Mouse (Mus musculus) ES-E14 (cell line): Measurements from ENCODE around the gene Cmc4. TPM values are rescaled to one million over a fixed set of nuclear protein-coding genes. Genes with fewer than 3 reads are reported as not detected.
A peak's percentile ranks its signal among the peaks of the same experiment; 100 is the strongest.

ENCODE experiments used
- DNase-seq: peaks from one replicate; pipeline ENCODE4 v3.0.0-alpha.2; 2013; ENCODE audit warnings: low read depth, low spot score
- H3K27ac ChIP-seq: 2 replicates; pipeline ENCODE4 v1.5.1; 2012; ENCODE audit warnings: low read depth, mild to moderate bottlenecking, low read length, moderate library complexity, mixed read lengths; ENCODE audit not compliant: poor library complexity, insufficient read depth, severe bottlenecking
- H3K36me3 ChIP-seq: 2 replicates; pipeline ENCODE4 v1.6.1; 2012; ENCODE audit warnings: mild to moderate bottlenecking, low read length, moderate library complexity, mixed read lengths; ENCODE audit not compliant: control insufficient read depth, poor library complexity, insufficient read depth, severe bottlenecking
- H3K4me1 ChIP-seq, 2 experiments: fragments of 150-350 bp in 1 of 2; sonication (generic) in 1 of 2; 2 replicates each; pipeline ENCODE4 v1.6.1; 2012; ENCODE audit warnings: low read length in 2 of 2, mild to moderate bottlenecking in 1 of 2, mixed read lengths in 1 of 2; ENCODE audit not compliant: control insufficient read depth in 2 of 2, insufficient read depth in 2 of 2, poor library complexity in 1 of 2
- H3K4me3 ChIP-seq, 2 experiments: fragments of 150-350 bp in 1 of 2; sonication (generic) in 1 of 2; 2 replicates each; pipeline ENCODE4 v1.5.1; 2012; ENCODE audit warnings: low read length in 2 of 2, low read depth in 1 of 2, mild to moderate bottlenecking in 1 of 2, mixed read lengths in 1 of 2; ENCODE audit not compliant: insufficient read depth in 1 of 2, poor library complexity in 1 of 2, severe bottlenecking in 1 of 2
- H3K9ac ChIP-seq: 2 replicates; pipeline ENCODE4 v1.6.1; 2012; ENCODE audit warnings: low read depth, mild to moderate bottlenecking, low read length, mixed read lengths; ENCODE audit not compliant: poor library complexity, insufficient read depth, severe bottlenecking
- H3K9me3 ChIP-seq: fragments of 150-350 bp; sonication (generic); 2 replicates; pipeline ENCODE4 v1.6.1; 2012; ENCODE audit warnings: low read depth, mild to moderate bottlenecking, low read length; ENCODE audit not compliant: control insufficient read depth, insufficient read depth
- CHD2 ChIP-seq: IDR thresholded peaks from 2 replicates; pipeline ENCODE4 v1.6.1; 2014; ENCODE audit warnings: mild to moderate bottlenecking, low read depth, low read length, inconsistent platforms
- HCFC1 ChIP-seq: IDR thresholded peaks from 2 replicates; pipeline ENCODE4 v1.6.1; 2012; ENCODE audit warnings: low read length, inconsistent platforms, borderline replicate concordance; ENCODE audit not compliant: insufficient read depth
- MAFK ChIP-seq: IDR thresholded peaks from 2 replicates; pipeline ENCODE4 v1.6.1; 2014; ENCODE audit warnings: mild to moderate bottlenecking, low read depth, low read length, inconsistent platforms; ENCODE audit not compliant: insufficient read depth
- ZC3H11A ChIP-seq: IDR thresholded peaks from 2 replicates; pipeline ENCODE4 v1.6.1; 2012; ENCODE audit warnings: low read depth, mild to moderate bottlenecking, inconsistent platforms, low read length, borderline replicate concordance
- ZNF384 ChIP-seq: IDR thresholded peaks from 2 replicates; pipeline ENCODE4 v1.6.1; 2012; ENCODE audit warnings: low read depth, low read length, inconsistent platforms
- in situ Hi-C, 2 experiments: fragments of 600-800 bp; cut with MboI; formaldehyde crosslinking; loops; one replicate each; pipeline ENCODE4 v1.15.1; 2025; ENCODE audit warnings: low sequenced_read_pairs in 2 of 2, inconsistent platforms in 1 of 2; ENCODE audit not compliant: unreplicated experiment in 2 of 2
- total RNA-seq: library from RNA; depleted of rRNA; stranded (reverse); fragments of 300-350 nt; gene quantifications from 2 replicates; pipeline ENCODE4 v1.2.3, GENCODE M21; 2012; rRNA removed

The Cmc4 gene
- total RNA-seq, result 2.6 and 3.1 TPM in 2 replicates

DNA sequence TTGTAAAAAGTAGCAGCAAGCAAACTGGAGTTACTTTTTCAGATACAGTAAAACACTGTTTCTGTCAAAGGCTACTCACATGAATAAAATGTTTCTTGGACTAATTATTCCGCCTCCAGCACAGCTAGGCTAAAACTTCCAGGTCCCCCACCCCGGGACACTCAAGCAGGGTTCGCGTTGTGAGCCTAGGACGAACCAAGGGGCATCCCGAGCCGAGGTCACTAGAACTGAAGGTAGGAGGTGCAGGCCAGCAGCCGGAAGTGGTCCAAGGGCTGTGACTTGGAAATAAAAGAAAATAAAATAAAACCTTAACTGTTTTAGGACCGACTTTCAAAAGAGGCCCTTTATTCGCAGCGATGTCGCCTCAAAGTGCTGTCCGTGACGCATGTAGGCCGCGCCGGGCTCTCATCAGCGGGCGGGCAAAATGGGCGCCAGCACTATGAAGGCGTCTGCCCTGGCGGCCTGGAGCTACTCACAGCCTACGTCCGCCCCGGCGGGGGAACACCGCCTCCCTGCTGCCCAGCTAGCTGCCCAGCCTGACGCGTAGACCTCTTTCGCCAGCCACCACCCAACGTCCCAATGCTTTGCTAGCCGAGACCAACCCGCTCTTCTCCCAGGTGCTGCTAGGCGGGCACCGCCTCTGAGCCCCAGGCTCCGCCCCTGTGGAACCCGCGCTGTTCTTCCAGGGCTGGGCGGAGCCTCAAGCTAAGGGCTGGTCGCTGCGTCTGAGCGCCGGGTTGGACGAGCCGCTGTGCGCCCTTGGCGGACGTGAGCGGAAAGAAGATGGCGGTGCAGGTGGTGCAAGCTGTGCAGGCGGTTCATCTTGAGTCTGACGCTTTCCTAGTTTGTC is at the start of gene Cmc4, which contains the start of the genes Mtcp1 and Brcc3:
Cmc4 (minus strand) TSS at position 649 of the 850 bp plus-strand sequence.
Mtcp1 (minus strand) TSS at position 653 of the 850 bp plus-strand sequence.
Brcc3 (plus strand) TSS at position 693 of the 850 bp plus-strand sequence.
- no peak for TF ChIP-seq ZC3H11A
- peak within 1 kb of the TSS; percentile 94 for H3K9ac ChIP-seq
- no peaks in the 10 kb centered on the region for H3K36me3 ChIP-seq
- peak; percentile 69 for DNase-seq
- H3K4me1 ChIP-seq, result no peaks in the 10 kb centered on the region
- H3K9me3 ChIP-seq, result no peaks in the 10 kb centered on the region
- H3K4me3 ChIP-seq, result peak within 1 kb of the TSS; percentile 94 to 96
- peak within 1 kb of the TSS; percentile 86; the same call in 1 of the 2 replicates for H3K27ac ChIP-seq
- in situ Hi-C loops, result no loop called here

DNA sequence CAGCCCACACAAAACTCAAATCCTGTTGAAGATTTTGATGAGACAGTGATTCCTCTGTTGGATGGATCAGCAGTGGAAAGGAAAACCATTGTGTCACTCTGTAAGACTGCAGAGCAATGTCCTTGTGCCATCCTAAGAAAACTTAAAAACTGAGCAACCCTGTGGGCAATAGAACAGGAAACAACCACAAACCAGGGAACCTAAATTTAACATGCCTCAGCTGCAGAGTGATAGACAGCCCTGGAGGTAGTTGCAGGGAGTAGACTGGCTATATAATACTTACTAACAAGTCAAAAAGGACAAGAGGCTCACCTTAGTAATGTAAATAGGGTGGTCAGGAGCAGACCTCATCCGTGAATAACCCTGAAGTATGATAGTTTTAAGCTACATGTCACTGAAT is 38.2 kb upstream of the Cmc4 start:
- Histone ChIP-seq H3K27ac (no peak overlapping the region), H3K4me1 (no peaks in the 10 kb centered on the region), H3K4me3 (no peak overlapping the region), H3K9me3 (no peaks in the 10 kb centered on the region), H3K36me3 (no peaks in the 10 kb centered on the region), H3K9ac (no peak overlapping the region)
- DNase-seq, result no peak
- no peak for TF ChIP-seq CHD2
- no peak for TF ChIP-seq HCFC1
- TF ChIP-seq MAFK, result no peak
- TF ChIP-seq ZC3H11A, result no peak
- no peak for TF ChIP-seq ZNF384
- in situ Hi-C loops, result no loop called here

DNA sequence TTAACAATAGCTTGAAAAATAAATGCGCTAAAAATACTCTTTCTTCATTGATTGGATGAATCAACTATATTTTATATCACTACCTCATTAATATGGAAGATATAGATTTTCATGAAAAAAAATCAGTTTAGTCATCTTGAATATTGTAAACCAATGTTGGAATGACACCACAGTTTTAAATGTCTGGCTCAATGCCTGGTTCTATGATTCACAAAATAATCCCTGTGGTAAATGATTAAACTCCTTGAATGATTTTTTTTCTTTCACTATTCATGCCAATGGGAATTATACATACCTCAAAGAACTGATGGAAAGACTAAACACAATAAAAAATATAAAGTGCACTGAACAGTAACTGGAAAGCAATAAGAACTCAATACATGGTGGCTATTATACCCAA is 6.7 kb downstream of the Cmc4 start:
- no peaks in the 10 kb centered on the region for H3K4me1 ChIP-seq
- H3K9me3 ChIP-seq, result no peaks in the 10 kb centered on the region
- H3K9ac ChIP-seq, result no peak overlapping the region
- no peak overlapping the region for H3K4me3 ChIP-seq
- no peak for DNase-seq
- in situ Hi-C loops, result no loop called here
- TF ChIP-seq CHD2 (no peak), MAFK (no peak), ZC3H11A (no peak), HCFC1 (no peak), ZNF384 (no peak)
- no peak overlapping the region for H3K27ac ChIP-seq
- H3K36me3 ChIP-seq, result no peaks in the 10 kb centered on the region

DNA sequence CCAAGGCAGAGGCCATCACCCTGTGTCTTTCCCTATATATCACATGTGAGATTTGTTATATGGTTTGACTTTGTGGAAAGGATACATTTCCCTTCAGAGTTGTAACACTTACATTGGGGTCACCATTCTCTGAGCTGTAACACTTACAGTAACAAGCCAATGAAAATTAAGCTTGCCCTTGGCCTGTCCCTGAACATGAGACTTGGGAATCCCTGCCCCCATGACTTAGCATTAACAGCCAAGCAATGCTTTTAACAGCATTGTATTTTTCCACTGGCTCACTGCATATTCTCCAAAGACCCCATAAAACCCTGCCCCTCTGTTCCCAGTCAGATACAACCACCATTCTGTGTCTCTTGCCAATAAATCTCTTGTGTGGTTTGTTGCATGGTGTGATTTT is 13.0 kb downstream of the Cmc4 start:
- TF ChIP-seq ZC3H11A (no peak), ZNF384 (no peak), CHD2 (no peak), MAFK (no peak), HCFC1 (no peak)
- Histone ChIP-seq H3K4me3 (no peak overlapping the region), H3K27ac (no peak overlapping the region), H3K9me3 (no peaks in the 10 kb centered on the region), H3K36me3 (no peaks in the 10 kb centered on the region), H3K4me1 (no peaks in the 10 kb centered on the region), H3K9ac (no peak overlapping the region)
- in situ Hi-C loops, result no loop called here
- no peak for DNase-seq
